Mouse (Mus musculus): ENCODE measurements around the gene Srsf7. TPM values are rescaled to one million over a fixed set of nuclear protein-coding genes. Genes with fewer than 3 reads are reported as not detected.
A peak's percentile ranks its signal among the peaks of the same experiment; 100 is the strongest.

Srsf7 gene
- 314 and 361 TPM in 2 replicates for total RNA-seq (2012; rRNA removed)

DNA sequence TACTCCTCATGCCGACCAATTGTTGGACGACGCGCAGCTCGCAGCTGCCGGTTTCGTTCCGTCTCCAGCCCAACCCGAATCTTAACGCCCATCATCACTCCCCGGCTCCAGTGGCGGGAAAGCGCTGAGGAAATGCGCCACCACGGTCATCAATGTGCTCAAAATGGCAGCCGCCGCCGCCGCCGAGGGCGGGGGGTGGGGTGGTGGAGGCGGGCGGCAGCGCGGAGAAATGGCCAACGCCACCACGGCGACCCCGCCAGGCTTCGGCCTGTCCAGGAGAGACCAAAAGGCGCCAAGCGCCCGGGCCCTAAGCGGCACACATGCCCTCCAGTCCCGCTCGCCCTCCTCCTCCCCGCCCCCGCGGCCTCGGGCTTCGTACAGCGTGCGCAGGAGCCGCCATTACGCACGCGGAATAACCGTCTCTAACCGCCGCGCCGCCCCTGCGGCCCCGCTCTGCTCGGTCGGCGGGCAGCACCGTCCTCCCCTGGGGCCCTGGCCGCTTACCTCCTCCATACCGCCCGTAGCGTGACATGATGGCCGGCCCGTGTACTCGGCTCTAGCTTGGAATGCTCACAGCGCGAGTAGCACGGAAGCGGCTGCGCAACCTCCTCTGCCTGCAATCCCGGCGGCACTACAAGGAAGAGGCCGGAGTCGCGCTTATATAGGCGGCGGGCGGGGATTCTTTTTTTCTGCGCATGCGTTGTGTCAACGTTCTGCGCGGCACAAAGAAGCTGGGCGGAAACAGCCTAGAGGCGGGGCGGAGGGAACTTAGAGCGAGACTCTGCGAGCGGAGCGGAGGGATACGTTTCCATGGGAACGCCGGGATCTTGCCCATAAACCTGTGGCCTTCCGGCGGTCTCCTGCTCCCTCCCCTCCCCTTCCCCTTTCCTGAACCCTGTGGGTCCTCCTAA is at the start of gene Srsf7, which contains the start of gene Ttc39d:
Gene Srsf7 (minus strand): TSS at position 637 of the 911 bp plus-strand sequence.
Gene Ttc39d (plus strand): TSS at position 790 of the 911 bp plus-strand sequence.
- peak within 1 kb of the TSS; percentile 73 to 95 for H3K4me3 ChIP-seq (ENCODE audit: insufficient read depth in 1 of 2, low read depth in 1 of 2, low read length in 2 of 2, poor library complexity in 1 of 2, severe bottlenecking in 1 of 2)
- in situ Hi-C loops (cut with MboI; ENCODE audit: low sequenced_read_pairs in 2 of 2, unreplicated experiment in 2 of 2): no loop called here

GRCm38 (mm10) chr17:80255208-80255607 is 48.1 kb upstream of the Srsf7 start:
- no peak for TF ChIP-seq ZC3H11A (IDR thresholded peaks at IDR 0.05; ENCODE audit: borderline replicate concordance, low read depth, low read length)
- TF ChIP-seq MAFK (IDR thresholded peaks at IDR 0.05; ENCODE audit: insufficient read depth, low read depth, low read length): peak; percentile 99
- Histone ChIP-seq H3K4me3 (ENCODE audit: insufficient read depth in 1 of 2, low read depth in 1 of 2, low read length in 2 of 2, poor library complexity in 1 of 2, severe bottlenecking in 1 of 2) (peak overlapping the region; percentile 7 to 19; a peak in 3 of 4 replicates), H3K9ac (ENCODE audit: insufficient read depth, low read depth, low read length, poor library complexity, severe bottlenecking) (peak overlapping the region; percentile 42; the same call in 1 of the 2 replicates), H3K27ac (ENCODE audit: insufficient read depth, low read depth, low read length, poor library complexity, severe bottlenecking) (peak overlapping the region; percentile 70), H3K9me3 (ENCODE audit: control insufficient read depth, insufficient read depth, low read depth, low read length) (no peaks in the 10 kb centered on the region), H3K36me3 (ENCODE audit: control insufficient read depth, insufficient read depth, low read length, poor library complexity, severe bottlenecking) (peaks cover 32% of the 10 kb centered on the region), H3K4me1 (ENCODE audit: control insufficient read depth in 2 of 2, insufficient read depth in 2 of 2, low read length in 2 of 2, poor library complexity in 1 of 2) (peaks cover 1 to 4% of the 10 kb centered on the region in 2 experiments; a peak in 2 of 4 replicates)
- in situ Hi-C loops (cut with MboI; ENCODE audit: low sequenced_read_pairs in 2 of 2, unreplicated experiment in 2 of 2): no loop called here
- peak; percentile 75 for DNase-seq (ENCODE audit: low read depth, low spot score)

More for the DNA sequence above, at the start of gene Srsf7, which contains the start of gene Ttc39d:
- Histone ChIP-seq H3K4me1 (ENCODE audit: control insufficient read depth in 2 of 2, insufficient read depth in 2 of 2, low read length in 2 of 2, poor library complexity in 1 of 2) (0 out of 4 replicates have a peak, but pooled peaks cover 0 to 3% of the 10 kb centered on the region in 2 experiments), H3K9me3 (ENCODE audit: control insufficient read depth, insufficient read depth, low read depth, low read length) (no peaks in the 10 kb centered on the region), H3K36me3 (ENCODE audit: control insufficient read depth, insufficient read depth, low read length, poor library complexity, severe bottlenecking) (peaks cover 25% of the 10 kb centered on the region), H3K27ac (ENCODE audit: insufficient read depth, low read depth, low read length, poor library complexity, severe bottlenecking) (peak within 1 kb of the TSS; percentile 93), H3K9ac (ENCODE audit: insufficient read depth, low read depth, low read length, poor library complexity, severe bottlenecking) (peak within 1 kb of the TSS; percentile 98)
- TF ChIP-seq MAFK (IDR thresholded peaks at IDR 0.05; ENCODE audit: insufficient read depth, low read depth, low read length): no peak
- peak; percentile 68; the same call in 1 of the 2 replicates for TF ChIP-seq CHD2 (IDR thresholded peaks at IDR 0.05; ENCODE audit: low read depth, low read length)
- TF ChIP-seq HCFC1 (IDR thresholded peaks at IDR 0.05; ENCODE audit: borderline replicate concordance, insufficient read depth, low read length): peak; percentile 70; the same call in 1 of the 2 replicates
- no peak for TF ChIP-seq ZC3H11A (IDR thresholded peaks at IDR 0.05; ENCODE audit: borderline replicate concordance, low read depth, low read length)
- DNase-seq (ENCODE audit: low read depth, low spot score): peak; percentile 99

- Histone ChIP-seq H3K4me3 (ENCODE audit: insufficient read depth in 1 of 2, low read depth in 1 of 2, low read length in 2 of 2, poor library complexity in 1 of 2, severe bottlenecking in 1 of 2) (peak overlapping the region in 1 of 2 experiments; percentile 18; a peak in 2 of 4 replicates), H3K9ac (ENCODE audit: insufficient read depth, low read depth, low read length, poor library complexity, severe bottlenecking) (no peak overlapping the region), H3K27ac (ENCODE audit: insufficient read depth, low read depth, low read length, poor library complexity, severe bottlenecking) (peak overlapping the region; percentile 70), H3K9me3 (ENCODE audit: control insufficient read depth, insufficient read depth, low read depth, low read length) (no peaks in the 10 kb centered on the region), H3K4me1 (ENCODE audit: control insufficient read depth in 2 of 2, insufficient read depth in 2 of 2, low read length in 2 of 2, poor library complexity in 1 of 2) (peaks cover 1 to 4% of the 10 kb centered on the region in 2 experiments; a peak in 2 of 4 replicates), H3K36me3 (ENCODE audit: control insufficient read depth, insufficient read depth, low read length, poor library complexity, severe bottlenecking) (peaks cover 31% of the 10 kb centered on the region)
- in situ Hi-C loops (cut with MboI; ENCODE audit: low sequenced_read_pairs in 2 of 2, unreplicated experiment in 2 of 2): no loop called here
- no peak for TF ChIP-seq CHD2 (IDR thresholded peaks at IDR 0.05; ENCODE audit: low read depth, low read length)
- no peak for TF ChIP-seq MAFK (IDR thresholded peaks at IDR 0.05; ENCODE audit: insufficient read depth, low read depth, low read length)
- TF ChIP-seq ZC3H11A (IDR thresholded peaks at IDR 0.05; ENCODE audit: borderline replicate concordance, low read depth, low read length): no peak
- TF ChIP-seq ZNF384 (IDR thresholded peaks at IDR 0.05; ENCODE audit: low read depth, low read length): no peak
- no peak for TF ChIP-seq HCFC1 (IDR thresholded peaks at IDR 0.05; ENCODE audit: borderline replicate concordance, insufficient read depth, low read length)
- DNase-seq (ENCODE audit: low read depth, low spot score): no peak
These were observed 47.3 kb upstream of the Srsf7 start for GRCm38 (mm10) chr17:80254421-80254820.

DNA sequence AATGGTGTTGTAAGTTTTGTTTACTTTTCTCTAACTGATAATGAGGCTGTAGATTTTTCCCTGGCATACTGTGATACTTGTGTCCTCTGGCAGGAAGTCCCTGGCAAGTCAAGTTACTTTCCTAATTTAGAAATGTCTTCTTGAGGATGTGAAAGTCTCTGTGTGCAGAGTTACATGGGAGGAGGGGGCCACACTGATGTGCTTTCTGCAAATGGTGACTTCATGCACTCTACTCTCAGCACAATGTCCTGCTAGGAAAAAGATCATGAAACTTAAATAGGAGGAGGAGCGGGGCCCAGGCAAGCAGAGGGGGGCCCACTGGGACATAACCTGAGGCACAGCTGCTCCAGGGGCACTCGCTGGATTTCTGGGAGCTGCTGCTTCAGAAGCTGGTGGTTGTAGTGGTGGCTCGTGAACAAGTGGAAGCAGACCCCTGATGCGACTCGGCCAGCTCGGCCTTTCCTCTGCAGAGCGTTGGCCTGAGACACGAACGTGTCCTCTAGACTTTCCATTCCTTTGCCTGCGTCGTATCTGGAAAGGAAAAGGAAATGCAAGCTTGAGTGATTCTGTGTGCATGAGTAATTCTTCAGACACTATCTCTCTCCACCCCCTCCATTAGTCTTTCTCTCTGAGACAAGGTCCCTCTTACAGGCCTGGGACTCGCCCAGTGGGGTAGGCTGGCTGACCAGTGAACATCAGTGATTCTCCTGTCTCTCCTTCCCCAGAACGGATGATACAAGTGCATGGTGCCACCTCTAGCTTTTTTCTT is 45.8 kb upstream of the Srsf7 start:
- Histone ChIP-seq H3K9ac (ENCODE audit: insufficient read depth, low read depth, low read length, poor library complexity, severe bottlenecking) (no peak overlapping the region), H3K36me3 (ENCODE audit: control insufficient read depth, insufficient read depth, low read length, poor library complexity, severe bottlenecking) (peaks cover 30% of the 10 kb centered on the region)
- no peak for TF ChIP-seq HCFC1 (IDR thresholded peaks at IDR 0.05; ENCODE audit: borderline replicate concordance, insufficient read depth, low read length)
- TF ChIP-seq MAFK (IDR thresholded peaks at IDR 0.05; ENCODE audit: insufficient read depth, low read depth, low read length): no peak
- TF ChIP-seq CHD2 (IDR thresholded peaks at IDR 0.05; ENCODE audit: low read depth, low read length): no peak

More for the DNA sequence above, 45.8 kb upstream of the Srsf7 start:
- in situ Hi-C loops (cut with MboI; ENCODE audit: low sequenced_read_pairs in 2 of 2, unreplicated experiment in 2 of 2): no loop called here
- Histone ChIP-seq H3K4me1 (ENCODE audit: control insufficient read depth in 2 of 2, insufficient read depth in 2 of 2, low read length in 2 of 2, poor library complexity in 1 of 2) (peaks cover 1 to 4% of the 10 kb centered on the region in 2 experiments; a peak in 2 of 4 replicates), H3K4me3 (ENCODE audit: insufficient read depth in 1 of 2, low read depth in 1 of 2, low read length in 2 of 2, poor library complexity in 1 of 2, severe bottlenecking in 1 of 2) (no peak overlapping the region), H3K9me3 (ENCODE audit: control insufficient read depth, insufficient read depth, low read depth, low read length) (no peaks in the 10 kb centered on the region), H3K27ac (ENCODE audit: insufficient read depth, low read depth, low read length, poor library complexity, severe bottlenecking) (no peak overlapping the region; the same call in 1 of the 2 replicates)
- no peak for DNase-seq (ENCODE audit: low read depth, low spot score)
